Mouse (Mus musculus): Measurements from ENCODE around the gene Ccdc103.
A peak's percentile ranks its signal among the peaks of the same experiment; 100 is the strongest.

Gene Ccdc103

GRCm38 (mm10) chr11:102890096-102890495, 9.1 kb downstream of the Ccdc103 start:
- DNase-seq (ENCODE audit: low spot score): no peak

GRCm38 (mm10) chr11:102893015-102893651, 12.1 kb downstream of the Ccdc103 start:
- peak; percentile 85 for DNase-seq (ENCODE audit: low spot score)

GRCm38 (mm10) chr11:102894716-102895115, 13.7 kb downstream of the Ccdc103 start:
- no peak for DNase-seq (ENCODE audit: low spot score)

- DNase-seq (ENCODE audit: low spot score): no peak
Observed at GRCm38 (mm10) chr11:102895779-102896178, 14.8 kb downstream of the Ccdc103 start.

- no peak for DNase-seq (ENCODE audit: low spot score)
Observed at GRCm38 (mm10) chr11:102896641-102897040, 15.6 kb downstream of the Ccdc103 start.

GRCm38 (mm10) chr11:102898408-102898807, 17.4 kb downstream of the Ccdc103 start:
- DNase-seq (ENCODE audit: low spot score): no peak

GRCm38 (mm10) chr11:102900763-102901162, 19.8 kb downstream of the Ccdc103 start, which contains the start of gene Gfap:
Gene Gfap (minus strand): TSS chr11:102900912.
- DNase-seq (ENCODE audit: low spot score): peak; percentile 86

- no peak for DNase-seq (ENCODE audit: low spot score)
Observed at GRCm38 (mm10) chr11:102901199-102901598, 20.2 kb downstream of the Ccdc103 start.

- DNase-seq (ENCODE audit: low spot score): no peak
Observed at GRCm38 (mm10) chr11:102902107-102902506, 21.1 kb downstream of the Ccdc103 start.

GRCm38 (mm10) chr11:102903654-102904053, 22.6 kb downstream of the Ccdc103 start:
- no peak for DNase-seq (ENCODE audit: low spot score)

GRCm38 (mm10) chr11:102911376-102911775, 30.4 kb downstream of the Ccdc103 start:
- DNase-seq (ENCODE audit: low spot score): no peak

GRCm38 (mm10) chr11:102915380-102915779, 34.4 kb downstream of the Ccdc103 start:
- DNase-seq (ENCODE audit: low spot score): no peak

GRCm38 (mm10) chr11:102918077-102918476, 37.1 kb downstream of the Ccdc103 start:
- no peak for DNase-seq (ENCODE audit: low spot score)

- DNase-seq (ENCODE audit: low spot score): no peak
Observed at GRCm38 (mm10) chr11:102921491-102921890, 40.5 kb downstream of the Ccdc103 start.

GRCm38 (mm10) chr11:102924557-102925350, 43.8 kb downstream of the Ccdc103 start, which contains the start of gene Kif18b:
Gene Kif18b (minus strand): TSS chr11:102925124.
- DNase-seq (ENCODE audit: low spot score): peak; percentile 95

GRCm38 (mm10) chr11:102925351-102925717, 44.3 kb downstream of the Ccdc103 start:
- DNase-seq (ENCODE audit: low spot score): peak; percentile 23

GRCm38 (mm10) chr11:102930672-102931071, 49.7 kb downstream of the Ccdc103 start:
- DNase-seq (ENCODE audit: low spot score): no peak
